Mouse (Mus musculus) common myeloid progenitor, adult 5-6 weeks (primary cell): ENCODE results near the gene Gm13697. TPM values are rescaled to one million over a fixed set of nuclear protein-coding genes. Genes with fewer than 3 reads are reported as not detected.

Experiments
- ATAC-seq: replicated peaks from 2 replicates; pipeline ENCODE4 v1.8.0; 2016; ENCODE audit warnings: low read depth, mild to moderate bottlenecking, moderate TSS enrichment, inconsistent platforms; ENCODE audit not compliant: poor library complexity, severe bottlenecking
- total RNA-seq: library from RNA; stranded (forward); fragments of 200-1000, 187-1606 nt; gene quantifications from 2 replicates; pipeline ENCODE4 v1.2.3, GENCODE M21; 2017

Gm13697 gene
- total RNA-seq, 1 experiment from 2014 or later: 0.09 TPM

- ATAC-seq: no peak
Measured at GRCm38 (mm10) chr2:84025217-84025616, 40.7 kb downstream of the Gm13697 start.

GRCm38 (mm10) chr2:84032505-84032904, 48.0 kb downstream of the Gm13697 start:
- no peak for ATAC-seq

GRCm38 (mm10) chr2:84035997-84036396, 51.5 kb downstream of the Gm13697 start:
- ATAC-seq: no peak

Other genes with a start within 250 kb of the Gm13697 start
- gene Fam171b, start 172.1 kb upstream of the Gm13697 start, total RNA-seq: not detected in 2 replicates
- gene Zswim2, start 43.5 kb upstream of the Gm13697 start, total RNA-seq: not detected in 2 replicates
- 0.09 and 0.10 TPM in 2 replicates for gene Gm13698, start 29.1 kb upstream of the Gm13697 start, total RNA-seq
- gene Gm13693, start 23.2 kb upstream of the Gm13697 start, total RNA-seq: 0.09 and 0.10 TPM in 2 replicates
- 0.10 TPM in 1 of 2 replicates, not detected in the other for gene Gm13695, start 17.4 kb upstream of the Gm13697 start, total RNA-seq
- gene Gm13696, start 11.6 kb upstream of the Gm13697 start, total RNA-seq: 0.09 and 0.10 TPM in 2 replicates
- gene Gm13694, start 5.8 kb upstream of the Gm13697 start, total RNA-seq: 0.09 and 0.10 TPM in 2 replicates
- gene Gm13691, start 5.8 kb downstream of the Gm13697 start, total RNA-seq: 0.05 and 0.10 TPM in 2 replicates